Mouse (Mus musculus) CD4-positive, CD25-positive, alpha-beta regulatory T cell, adult 9 weeks (primary cell): ENCODE data around the gene Tas2r144. TPM values are rescaled to one million over a fixed set of nuclear protein-coding genes. Genes with fewer than 3 reads are reported as not detected.

ENCODE experiments used
- polyA plus RNA-seq: library from polyadenylated mRNA; unstranded; fragments of 100-300 nt; shearing (Covaris generic); gene quantifications from one replicate; pipeline ENCODE4 v1.2.1, GENCODE M21; 2017

Tas2r144 gene
- not detected for polyA plus RNA-seq

DNA sequence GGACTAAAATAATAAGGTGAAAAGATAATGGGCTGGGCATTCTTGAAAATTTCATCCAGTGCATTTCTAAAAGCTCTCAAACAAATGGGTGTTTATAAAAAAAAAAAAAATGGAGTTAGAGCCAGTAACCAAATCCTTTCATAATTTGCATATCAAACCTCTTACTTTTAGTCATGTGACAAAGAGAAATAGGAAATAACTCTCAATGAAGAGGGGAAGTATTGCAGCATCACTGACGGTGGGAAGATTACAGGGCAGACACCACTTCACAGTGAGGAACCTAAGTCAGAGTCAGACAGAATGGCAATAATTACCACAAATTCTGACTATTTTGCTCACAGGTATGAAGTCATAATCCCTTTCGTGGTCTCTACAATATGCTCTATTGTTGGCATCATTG, at the start of gene Tas2r144:
TSS of gene Tas2r144 (plus strand) at position 301 of the 400 bp plus-strand sequence.

DNA sequence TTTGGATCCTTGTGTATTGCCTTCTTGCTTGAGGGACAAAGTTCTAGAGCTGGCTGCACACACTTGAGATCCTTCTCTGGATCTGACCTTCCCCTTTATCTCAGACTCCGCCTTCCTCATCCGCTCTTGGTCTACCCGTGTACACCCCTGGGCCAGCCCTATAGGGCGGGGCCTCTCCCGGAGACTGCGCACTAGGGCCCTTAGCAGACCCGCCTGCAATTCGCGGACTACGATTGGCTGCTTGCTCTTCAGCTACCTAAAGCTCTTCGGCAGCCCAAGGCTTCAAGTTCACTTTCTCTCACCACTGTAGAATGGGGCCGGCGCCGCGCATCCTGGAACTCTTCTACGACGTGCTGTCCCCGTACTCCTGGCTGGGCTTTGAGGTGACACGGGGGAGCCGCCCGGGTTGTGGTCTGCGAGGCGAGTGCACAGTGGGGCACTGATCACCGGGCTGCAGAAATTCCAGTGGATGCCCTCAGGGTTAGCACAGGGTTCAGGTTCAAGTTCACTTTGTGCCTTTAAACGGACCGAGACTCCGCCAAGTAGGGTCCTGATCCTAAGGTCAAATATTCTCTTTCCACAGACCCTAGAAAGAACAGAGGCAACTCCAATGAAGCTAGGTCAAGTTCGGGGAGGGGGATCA, 30.7 kb downstream of the Tas2r144 start, which contains the start of gene Gstk1:
TSS of gene Gstk1 (plus strand) at position 225 of the 643 bp plus-strand sequence.

GRCm38 (mm10) chr6:42261524-42262170, 46.5 kb downstream of the Tas2r144 start, which contains the start of gene Tmem139:
TSS of gene Tmem139 (plus strand) at chr6:42261970.

GRCm38 (mm10) chr6:42264626-42265312, 49.6 kb downstream of the Tas2r144 start, which contains the start of gene Casp2:
TSS of gene Casp2 (plus strand) at chr6:42264985.

Other genes with a start within 250 kb of the Tas2r144 start
- not detected for gene Sval3, start 247.2 kb upstream of the Tas2r144 start, polyA plus RNA-seq
- not detected for gene Sva, start 176.9 kb upstream of the Tas2r144 start, polyA plus RNA-seq
- not detected for gene Tas2r139, start 74.4 kb upstream of the Tas2r144 start, polyA plus RNA-seq
- 15.6 TPM for gene Gstk1, start 30.6 kb downstream of the Tas2r144 start, polyA plus RNA-seq
- not detected for gene Tmem139, start 46.6 kb downstream of the Tas2r144 start, polyA plus RNA-seq
- gene Casp2, start 49.7 kb downstream of the Tas2r144 start, polyA plus RNA-seq = 79.9 TPM
- not detected for gene Clcn1, start 71.4 kb downstream of the Tas2r144 start, polyA plus RNA-seq
- gene Fam131b, start 109.3 kb downstream of the Tas2r144 start, polyA plus RNA-seq = not detected
- 53.3 TPM for gene Zyx, start 134.3 kb downstream of the Tas2r144 start, polyA plus RNA-seq
- gene Epha1, start 157.9 kb downstream of the Tas2r144 start, polyA plus RNA-seq = 0.21 TPM
- gene Tas2r143, start 184.9 kb downstream of the Tas2r144 start, polyA plus RNA-seq = not detected
- gene Tas2r135, start 190.1 kb downstream of the Tas2r144 start, polyA plus RNA-seq = not detected
- gene Tas2r126, start 219.2 kb downstream of the Tas2r144 start, polyA plus RNA-seq = not detected
- gene Olfr458, start 249.9 kb downstream of the Tas2r144 start, polyA plus RNA-seq = not detected